Mouse (Mus musculus) MEL (cell line): ENCODE measurements around the gene Mrps18a. TPM values are rescaled to one million over a fixed set of nuclear protein-coding genes. Genes with fewer than 3 reads are reported as not detected.

ENCODE experiments used
- DNase-seq: peaks from one replicate; pipeline ENCODE4 v3.0.0; 2011; ENCODE audit warnings: low read depth, low spot score
- H3K27ac ChIP-seq: 2 replicates; pipeline ENCODE4 v1.5.1; 2012; ENCODE audit warnings: low read depth, mild to moderate bottlenecking, control low read depth, low read length, moderate library complexity; ENCODE audit not compliant: control insufficient read depth
- H3K27me3 ChIP-seq, 2 experiments: fragments of 150-350 bp in 1 of 2; sonication (generic) in 1 of 2; 2 replicates each; pipeline ENCODE4 v1.6.1; 2012; ENCODE audit warnings: low read length in 2 of 2, mild to moderate bottlenecking in 2 of 2, improper control_type of control experiment in 1 of 2, moderate library complexity in 1 of 2; ENCODE audit not compliant: insufficient read depth in 2 of 2, control insufficient read depth in 1 of 2
- H3K36me3 ChIP-seq, 2 experiments: 2 replicates each; pipeline ENCODE4 v1.6.1; 2012 to 2014; ENCODE audit warnings: low read length in 2 of 2, improper control_type of control experiment in 1 of 2, inconsistent platforms in 1 of 2, mild to moderate bottlenecking in 1 of 2; ENCODE audit not compliant: insufficient read depth in 2 of 2, control insufficient read depth in 1 of 2
- H3K4me1 ChIP-seq, 2 experiments: fragments of 150-350 bp in 1 of 2; sonication (generic) in 1 of 2; 2 replicates each; pipeline ENCODE4 v1.6.1; 2012; ENCODE audit warnings: low read length in 2 of 2, improper control_type of control experiment in 1 of 2, mild to moderate bottlenecking in 1 of 2; ENCODE audit not compliant: insufficient read depth in 2 of 2, control insufficient read depth in 1 of 2
- H3K4me3 ChIP-seq, 2 experiments: fragments of 150-350 bp in 1 of 2; sonication (generic) in 1 of 2; 2 replicates each; pipeline ENCODE4 v1.5.1; 2012; ENCODE audit warnings: low read depth in 2 of 2, low read length in 2 of 2, mild to moderate bottlenecking in 2 of 2, moderate library complexity in 2 of 2, control low read depth in 1 of 2, improper control_type of control experiment in 1 of 2; ENCODE audit not compliant: control insufficient read depth in 1 of 2, insufficient read depth in 1 of 2
- H3K79me2 ChIP-seq: 2 replicates; pipeline ENCODE4 v1.6.1; 2012; ENCODE audit warnings: mild to moderate bottlenecking, low read length, moderate library complexity; ENCODE audit not compliant: control insufficient read depth, poor library complexity, insufficient read depth
- H3K9ac ChIP-seq: 2 replicates; pipeline ENCODE4 v1.6.1; 2012; ENCODE audit warnings: low read depth, mild to moderate bottlenecking, control low read depth, low read length, moderate library complexity; ENCODE audit not compliant: control insufficient read depth, poor library complexity, severe bottlenecking
- H3K9me3 ChIP-seq: fragments of 150-350 bp; sonication (generic); replicated peaks from 2 replicates; pipeline ENCODE4 v1.6.1; 2012; ENCODE audit warnings: mild to moderate bottlenecking, low read length, improper control_type of control experiment, moderate library complexity; ENCODE audit not compliant: insufficient read depth
- ELF1 ChIP-seq: IDR thresholded peaks from 2 replicates; pipeline ENCODE4 v1.6.1; 2014; ENCODE audit warnings: low read depth, mild to moderate bottlenecking, inconsistent platforms, low read length, improper control_type of control experiment, moderate library complexity
- GABPA ChIP-seq: IDR thresholded peaks from 2 replicates; pipeline ENCODE4 v1.6.1; 2012; ENCODE audit warnings: low read depth, mild to moderate bottlenecking, inconsistent platforms, low read length, improper control_type of control experiment, moderate library complexity
- GATA1 ChIP-seq: IDR thresholded peaks from 2 replicates; pipeline ENCODE4 v1.6.1; 2011; ENCODE audit warnings: low read depth, low read length, improper control_type of control experiment
- HCFC1 ChIP-seq: IDR thresholded peaks from 2 replicates; pipeline ENCODE4 v1.6.1; 2012; ENCODE audit warnings: low read depth, mild to moderate bottlenecking, inconsistent platforms, low read length, improper control_type of control experiment, moderate library complexity
- JUND ChIP-seq: IDR thresholded peaks from 2 replicates; pipeline ENCODE4 v1.6.1; 2011; ENCODE audit warnings: low read depth, mild to moderate bottlenecking, improper control_type of control experiment, low read length
- KAT2A ChIP-seq: conservative IDR thresholded peaks from 2 replicates; pipeline ENCODE4 v1.6.1; 2012; ENCODE audit warnings: low read depth, low read length, improper control_type of control experiment, inconsistent platforms
- MAFK ChIP-seq: IDR thresholded peaks from 2 replicates; pipeline ENCODE4 v1.6.1; 2011; ENCODE audit warnings: low read depth, mild to moderate bottlenecking, low read length, improper control_type of control experiment, borderline replicate concordance
- MAZ ChIP-seq: IDR thresholded peaks from 2 replicates; pipeline ENCODE4 v1.6.1; 2012; ENCODE audit warnings: low read depth, mild to moderate bottlenecking, inconsistent platforms, low read length, improper control_type of control experiment
- MYC ChIP-seq: IDR thresholded peaks from 2 replicates; pipeline ENCODE4 v1.6.1; 2011; ENCODE audit warnings: low read depth, mild to moderate bottlenecking, low read length, improper control_type of control experiment, moderate library complexity
- NELFE ChIP-seq: IDR thresholded peaks from 2 replicates; pipeline ENCODE4 v1.6.1; 2011; ENCODE audit warnings: low read depth, low read length, improper control_type of control experiment
- NRF1 ChIP-seq: IDR thresholded peaks from 2 replicates; pipeline ENCODE4 v1.6.1; 2014; ENCODE audit warnings: low read depth, mild to moderate bottlenecking, inconsistent platforms, low read length, improper control_type of control experiment, moderate library complexity; ENCODE audit not compliant: poor library complexity, insufficient read depth, severe bottlenecking
- POLR2AphosphoS2 ChIP-seq: IDR thresholded peaks from 2 replicates; pipeline ENCODE4 v1.6.1; 2011; ENCODE audit warnings: low read length, improper control_type of control experiment
- RAD21 ChIP-seq: IDR thresholded peaks from 2 replicates; pipeline ENCODE4 v1.6.1; 2011; ENCODE audit warnings: mild to moderate bottlenecking, low read depth, low read length, improper control_type of control experiment
- RCOR1 ChIP-seq: IDR thresholded peaks from 2 replicates; pipeline ENCODE4 v1.6.1; 2012; ENCODE audit warnings: low read depth, mild to moderate bottlenecking, inconsistent platforms, low read length, improper control_type of control experiment
- SIN3A ChIP-seq: IDR thresholded peaks from 2 replicates; pipeline ENCODE4 v1.6.1; 2012; ENCODE audit warnings: low read length, improper control_type of control experiment, inconsistent platforms
- SMC3 ChIP-seq: IDR thresholded peaks from 2 replicates; pipeline ENCODE4 v1.6.1; 2011; ENCODE audit warnings: low read depth, low read length, improper control_type of control experiment
- TBP ChIP-seq: IDR thresholded peaks from 2 replicates; pipeline ENCODE4 v1.8.0; 2011; ENCODE audit warnings: low read depth, low read length, improper control_type of control experiment
- TCF12 ChIP-seq: IDR thresholded peaks from 2 replicates; pipeline ENCODE4 v1.6.1; 2014; ENCODE audit warnings: low read depth, mild to moderate bottlenecking, inconsistent platforms, low read length, improper control_type of control experiment, moderate library complexity
- UBTF ChIP-seq: IDR thresholded peaks from 2 replicates; pipeline ENCODE4 v1.6.1; 2012; ENCODE audit warnings: low read depth, mild to moderate bottlenecking, inconsistent platforms, low read length, improper control_type of control experiment, moderate library complexity, borderline replicate concordance; ENCODE audit not compliant: insufficient read depth
- USF2 ChIP-seq, 2 experiments: IDR thresholded peaks; 2 replicates each; pipeline ENCODE4 v1.6.1; 2011 to 2012; ENCODE audit warnings: improper control_type of control experiment in 2 of 2, low read length in 2 of 2, borderline replicate concordance in 1 of 2, inconsistent platforms in 1 of 2, low read depth in 1 of 2, mild to moderate bottlenecking in 1 of 2; ENCODE audit not compliant: insufficient read depth in 1 of 2
- ZC3H11A ChIP-seq: IDR thresholded peaks from 2 replicates; pipeline ENCODE4 v1.6.1; 2012; ENCODE audit warnings: low read depth, mild to moderate bottlenecking, inconsistent platforms, low read length, improper control_type of control experiment
- ZKSCAN1 ChIP-seq: IDR thresholded peaks from 2 replicates; pipeline ENCODE4 v1.6.1; 2012; ENCODE audit warnings: low read depth, mild to moderate bottlenecking, inconsistent platforms, low read length, improper control_type of control experiment, moderate library complexity
- polyA plus RNA-seq, 2 experiments: library from polyadenylated mRNA; stranded (reverse) in 1 of 2; unstranded in 1 of 2; fragments of >175 nt in 1 of 2; fragments of >200 nt in 1 of 2; gene quantifications; 2 replicates each; pipeline versions ENCODE4 v1.2.1 to v1.2.4; 2012; ENCODE audit warnings: low replicate concordance in 2 of 2, low read depth in 1 of 2; ENCODE audit not compliant: insufficient read length in 2 of 2, insufficient read depth in 1 of 2, missing spikeins in 1 of 2
- total RNA-seq: library from RNA; depleted of rRNA; stranded (reverse); fragments of 300-350 nt; gene quantifications from 2 replicates; pipeline ENCODE4 v1.2.3, GENCODE M21; 2012

Gene Mrps18a
- total and polyA plus RNA-seq, 3 experiments = 159 to 181 TPM; not detected in 1

- H3K9ac ChIP-seq = no peak overlapping the region
- H3K9me3 ChIP-seq = no peaks in the 10 kb centered on the region
- H3K4me3 ChIP-seq = no peak overlapping the region
- H3K4me1 ChIP-seq = peaks cover 17 to 23% of the 10 kb centered on the region in 2 experiments
- H3K36me3 ChIP-seq = peaks cover 0 to 22% of the 10 kb centered on the region in 2 experiments; a peak in 2 of 4 replicates
- H3K27ac ChIP-seq = no peak overlapping the region
- no peak for TF ChIP-seq MAZ
- TF ChIP-seq, all 39 proteins: peak for 0
- no peaks in the 10 kb centered on the region; the same call in 1 of the 2 replicates for H3K79me2 ChIP-seq
- no peaks in the 10 kb centered on the region for H3K27me3 ChIP-seq
- no peak for DNase-seq
Observed at GRCm38 (mm10) chr17:46080388-46080787, 30.4 kb upstream of the Mrps18a start.

- no peak overlapping the region for H3K9ac ChIP-seq
- H3K79me2 ChIP-seq = no peaks in the 10 kb centered on the region; the same call in 1 of the 2 replicates
- no peaks in the 10 kb centered on the region for H3K27me3 ChIP-seq
- peaks cover 13 to 16% of the 10 kb centered on the region in 2 experiments; a peak in 3 of 4 replicates for H3K4me1 ChIP-seq
- no peak overlapping the region for H3K4me3 ChIP-seq
- TF ChIP-seq JUND (no peak), ELF1 (no peak), MYC (no peak), NELFE (no peak), HCFC1 (no peak), ZKSCAN1 (no peak), RCOR1 (no peak), KAT2A (no peak)
- H3K9me3 ChIP-seq = no peaks in the 10 kb centered on the region
- DNase-seq = no peak
- H3K27ac ChIP-seq = no peak overlapping the region
- H3K36me3 ChIP-seq = peaks cover 0 to 15% of the 10 kb centered on the region in 2 experiments; a peak in 2 of 4 replicates
Observed at GRCm38 (mm10) chr17:46081042-46081441, 29.7 kb upstream of the Mrps18a start.

- no peak overlapping the region for H3K4me3 ChIP-seq
- no peaks in the 10 kb centered on the region; the same call in 1 of the 2 replicates for H3K79me2 ChIP-seq
- H3K9ac ChIP-seq = no peak overlapping the region
Observed at GRCm38 (mm10) chr17:46081657-46082056, 29.1 kb upstream of the Mrps18a start.

More at GRCm38 (mm10) chr17:46081657-46082056, 29.1 kb upstream of the Mrps18a start:
- no peaks in the 10 kb centered on the region for H3K9me3 ChIP-seq
- H3K27ac ChIP-seq = no peak overlapping the region
- no peaks in the 10 kb centered on the region for H3K27me3 ChIP-seq
- DNase-seq = no peak
- H3K4me1 ChIP-seq = peaks cover 13 to 15% of the 10 kb centered on the region in 2 experiments; a peak in 3 of 4 replicates
- TF ChIP-seq SIN3A = no peak
- no peak for TF ChIP-seq RAD21
- TF ChIP-seq TCF12 = no peak
- TF ChIP-seq GATA1 = no peak
- TF ChIP-seq POLR2AphosphoS2 = no peak
- TF ChIP-seq GABPA = no peak
- no peak for TF ChIP-seq NRF1
- no peak for TF ChIP-seq MAFK
- no peak for TF ChIP-seq USF2 (IDR thresholded peaks at IDR 0.05; ENCODE audit: borderline replicate concordance in 1 of 2, insufficient read depth in 1 of 2, low read depth in 1 of 2, low read length in 2 of 2)
- TF ChIP-seq UBTF = no peak
- TF ChIP-seq SMC3 = no peak
- no peak for TF ChIP-seq ZC3H11A
- no peak for TF ChIP-seq KAT2A
- TF ChIP-seq TBP = no peak
- TF ChIP-seq MYC = no peak
- TF ChIP-seq HCFC1 = no peak
- TF ChIP-seq NELFE = no peak
- no peak for TF ChIP-seq ZKSCAN1
- H3K36me3 ChIP-seq = peaks cover 0 to 15% of the 10 kb centered on the region in 2 experiments; a peak in 2 of 4 replicates
